Mouse (Mus musculus): Measurements from ENCODE around the gene Ndufaf4. TPM values are rescaled to one million over a fixed set of nuclear protein-coding genes. Genes with fewer than 3 reads are reported as not detected.
"Not testable (repeated sequence)": the region's sequence is repeated elsewhere in the genome, so short reads cannot be mapped to it uniquely, and the experiment has no call there.

Gene Ndufaf4
- polyA plus RNA-seq (2012; rRNA removed), result 0.86 and 1.3 TPM in 2 replicates

GRCm38 (mm10) chr4:24897851-24898515, at the start of gene Ndufaf4:
Ndufaf4 (plus strand) TSS chr4:24898083.
- H3K27ac ChIP-seq (ENCODE audit: insufficient read depth, low read depth, low read length), result peak within 1 kb of the TSS; percentile 48; the same call in 1 of the 2 replicates
- peak within 1 kb of the TSS; percentile 98 for H3K4me3 ChIP-seq (ENCODE audit: low read depth, low read length)
- TF ChIP-seq CTCF (IDR thresholded peaks at IDR 0.05; ENCODE audit: extremely low read depth, insufficient read length, insufficient replicate concordance, low read depth, low read length), result peak; percentile 91
- peak; percentile 33; the same call in 1 of the 2 replicates for TF ChIP-seq POLR2A (IDR thresholded peaks at IDR 0.05; ENCODE audit: low read depth, low read length)
- no peaks in the 10 kb centered on the region for H3K27me3 ChIP-seq (ENCODE audit: control insufficient read depth, insufficient read depth, low read length)
- H3K36me3 ChIP-seq (ENCODE audit: control insufficient read depth, insufficient read depth, low read length), result peaks cover 10% of the 10 kb centered on the region
- 0 out of 2 replicates have a peak, but pooled peaks cover 2% of the 10 kb centered on the region for H3K4me1 ChIP-seq (ENCODE audit: control insufficient read depth, insufficient read depth, insufficient read length, low read length)
- WGBS, result under 1% methylated on average over 58 of the region's 58 CpGs

DNA sequence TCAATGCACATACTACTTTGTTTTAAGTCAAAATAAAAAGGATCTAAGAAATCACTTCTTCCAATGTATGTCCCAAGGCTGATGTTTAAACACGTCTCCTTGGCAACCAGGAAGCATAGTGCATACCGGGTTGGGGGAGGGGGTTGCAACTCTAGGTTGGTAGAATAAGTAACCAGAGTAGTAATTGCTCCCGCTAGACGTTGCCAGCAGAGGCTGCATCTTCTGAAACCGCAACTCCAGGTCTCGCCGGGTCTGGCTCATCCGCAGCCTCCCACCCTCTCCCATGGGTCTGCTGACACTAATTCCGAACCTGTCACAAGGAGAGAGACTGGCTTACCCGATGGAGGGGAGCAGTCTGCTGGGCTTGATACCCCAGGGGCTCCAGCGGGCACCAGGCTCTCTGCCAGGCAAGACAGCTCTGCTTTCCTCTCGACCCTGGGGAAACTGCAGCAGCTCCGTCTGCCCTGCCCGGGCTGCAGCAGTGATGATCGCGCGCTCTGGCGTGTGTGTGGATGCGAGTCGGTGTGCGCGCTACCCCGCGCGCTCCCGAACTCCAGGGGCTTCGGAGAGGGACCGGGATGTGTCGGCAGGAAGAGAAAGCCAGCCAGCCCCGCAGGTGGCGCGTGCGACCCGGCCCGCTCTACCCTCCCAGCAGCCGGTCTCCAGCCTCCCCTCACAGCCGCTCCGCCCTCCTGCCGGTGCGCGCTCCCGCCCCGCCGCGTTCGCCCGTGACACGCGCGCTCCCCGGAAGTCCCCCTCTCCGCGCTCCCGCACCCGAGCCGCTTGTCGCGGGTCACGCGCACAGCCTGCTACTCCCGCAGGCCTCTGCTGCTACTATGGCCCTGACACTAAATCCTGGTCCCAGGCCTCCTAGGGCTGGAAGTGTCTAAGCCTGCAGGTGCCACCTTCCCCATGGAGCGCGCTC, 47.2 kb upstream of the Ndufaf4 start, which contains the start of gene Klhl32:
TSS of gene Klhl32 (minus strand) at position 724 of the 925 bp plus-strand sequence.
- WGBS, result under 1% methylated on average over 63 of the region's 63 CpGs

DNA sequence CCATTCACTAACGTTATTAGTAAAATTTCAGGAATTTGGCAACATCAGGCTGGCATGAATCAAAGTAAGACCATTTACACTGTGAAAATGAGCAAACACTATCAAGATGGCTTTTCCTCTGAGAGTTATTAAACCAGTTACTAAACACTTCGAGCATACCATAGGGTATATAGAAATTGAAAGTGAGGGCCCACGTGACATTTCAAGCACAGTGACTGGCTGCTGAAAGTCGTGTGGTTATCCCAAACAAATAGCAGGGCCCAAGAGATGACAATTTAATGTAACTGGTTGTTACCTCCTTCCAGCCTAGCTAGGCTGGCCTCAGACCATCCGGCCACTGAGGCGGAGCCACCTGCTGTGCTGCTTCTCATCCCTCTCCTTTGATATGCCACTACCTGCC, 32.2 kb upstream of the Ndufaf4 start:
- H3K36me3 ChIP-seq (ENCODE audit: control insufficient read depth, insufficient read depth, low read length), result no peaks in the 10 kb centered on the region
- no peaks in the 10 kb centered on the region for H3K4me1 ChIP-seq (ENCODE audit: control insufficient read depth, insufficient read depth, insufficient read length, low read length)
- no peak overlapping the region for H3K4me3 ChIP-seq (ENCODE audit: low read depth, low read length)
- TF ChIP-seq CTCF (IDR thresholded peaks at IDR 0.05; ENCODE audit: extremely low read depth, insufficient read length, insufficient replicate concordance, low read depth, low read length) (no peak), POLR2A (IDR thresholded peaks at IDR 0.05; ENCODE audit: low read depth, low read length) (no peak)
- no peak overlapping the region for H3K27ac ChIP-seq (ENCODE audit: insufficient read depth, low read depth, low read length)
- H3K27me3 ChIP-seq (ENCODE audit: control insufficient read depth, insufficient read depth, low read length), result no peaks in the 10 kb centered on the region
- WGBS, result 34% methylated on average over 6 of the region's 6 CpGs

More for the DNA sequence above, 47.2 kb upstream of the Ndufaf4 start, which contains the start of gene Klhl32:
- TF ChIP-seq CTCF (IDR thresholded peaks at IDR 0.05; ENCODE audit: extremely low read depth, insufficient read length, insufficient replicate concordance, low read depth, low read length), result no peak
- Histone ChIP-seq H3K4me1 (ENCODE audit: control insufficient read depth, insufficient read depth, insufficient read length, low read length) (peaks cover 8% of the 10 kb centered on the region; the same call in 1 of the 2 replicates), H3K27me3 (ENCODE audit: control insufficient read depth, insufficient read depth, low read length) (no peaks in the 10 kb centered on the region), H3K36me3 (ENCODE audit: control insufficient read depth, insufficient read depth, low read length) (no peaks in the 10 kb centered on the region), H3K4me3 (ENCODE audit: low read depth, low read length) (peak within 1 kb of the TSS; percentile 69), H3K27ac (ENCODE audit: insufficient read depth, low read depth, low read length) (no peak within 1 kb of the TSS)

DNA sequence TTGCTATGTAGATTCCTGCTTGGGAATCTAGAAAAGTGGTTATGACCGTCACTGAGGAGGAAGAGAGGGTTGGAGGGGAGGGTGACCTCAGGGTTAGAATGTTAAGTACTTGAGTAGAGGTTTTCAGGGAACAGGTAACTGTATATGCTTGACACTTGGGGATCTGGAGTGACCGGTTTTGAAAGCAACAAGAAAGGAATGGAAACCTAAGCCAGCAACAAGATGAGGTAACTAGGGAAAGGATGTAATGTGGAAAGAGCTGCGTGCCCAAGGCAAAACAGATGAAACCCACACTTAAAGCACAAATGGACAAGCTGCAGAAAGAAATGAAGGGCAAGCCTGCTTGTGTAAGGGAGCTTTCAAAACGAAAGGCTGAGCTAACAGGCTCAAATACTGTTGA, 28.7 kb upstream of the Ndufaf4 start:
- WGBS, result 54% methylated on average over 4 of the region's 4 CpGs
- Histone ChIP-seq H3K36me3 (ENCODE audit: control insufficient read depth, insufficient read depth, low read length) (no peaks in the 10 kb centered on the region), H3K27me3 (ENCODE audit: control insufficient read depth, insufficient read depth, low read length) (no peaks in the 10 kb centered on the region; the same call in 1 of the 2 replicates), H3K4me3 (ENCODE audit: low read depth, low read length) (no peak overlapping the region), H3K27ac (ENCODE audit: insufficient read depth, low read depth, low read length) (no peak overlapping the region), H3K4me1 (ENCODE audit: control insufficient read depth, insufficient read depth, insufficient read length, low read length) (no peaks in the 10 kb centered on the region)
- TF ChIP-seq POLR2A (IDR thresholded peaks at IDR 0.05; ENCODE audit: low read depth, low read length), result no peak
- TF ChIP-seq CTCF (IDR thresholded peaks at IDR 0.05; ENCODE audit: extremely low read depth, insufficient read length, insufficient replicate concordance, low read depth, low read length), result no peak

DNA sequence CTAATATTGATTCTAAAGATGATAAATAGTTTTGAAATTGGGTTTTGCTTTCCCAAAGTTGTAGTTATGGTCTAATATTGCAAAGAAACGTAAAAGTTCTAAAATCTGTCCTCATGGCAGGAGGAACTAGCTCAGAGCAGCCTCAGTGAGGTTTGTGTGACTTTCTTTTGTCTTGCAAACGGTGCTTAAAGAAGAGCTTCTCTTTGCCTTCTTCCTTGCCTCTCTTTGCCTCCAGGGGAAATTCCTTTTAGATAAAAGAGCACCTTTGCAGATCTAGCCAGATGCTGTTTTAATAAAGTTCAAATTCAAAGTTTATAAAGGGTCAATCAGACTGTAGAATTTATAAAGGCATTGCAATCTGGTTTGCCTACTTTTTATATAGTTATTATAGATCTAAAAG, 8.5 kb upstream of the Ndufaf4 start:
- not testable (repeated sequence) for H3K4me1 ChIP-seq (ENCODE audit: control insufficient read depth, insufficient read depth, insufficient read length, low read length)

GRCm38 (mm10) chr4:24892293-24892692, 5.6 kb upstream of the Ndufaf4 start:
- not testable (repeated sequence) for H3K27ac ChIP-seq (ENCODE audit: insufficient read depth, low read depth, low read length); H3K36me3 ChIP-seq (ENCODE audit: control insufficient read depth, insufficient read depth, low read length); H3K4me3 ChIP-seq (ENCODE audit: low read depth, low read length); H3K27me3 ChIP-seq (ENCODE audit: control insufficient read depth, insufficient read depth, low read length); H3K4me1 ChIP-seq (ENCODE audit: control insufficient read depth, insufficient read depth, insufficient read length, low read length)
- 88% methylated on average over 2 of the region's 2 CpGs for WGBS

More for the DNA sequence above, 8.5 kb upstream of the Ndufaf4 start:
- H3K27ac ChIP-seq (ENCODE audit: insufficient read depth, low read depth, low read length); H3K36me3 ChIP-seq (ENCODE audit: control insufficient read depth, insufficient read depth, low read length); H3K4me3 ChIP-seq (ENCODE audit: low read depth, low read length); H3K27me3 ChIP-seq (ENCODE audit: control insufficient read depth, insufficient read depth, low read length): not testable (repeated sequence)
- WGBS, result 35% methylated on average over 2 of the region's 2 CpGs

- H3K4me1 ChIP-seq (ENCODE audit: control insufficient read depth, insufficient read depth, insufficient read length, low read length), result 0 out of 2 replicates have a peak, but pooled peaks cover 2% of the 10 kb centered on the region
- no peak for TF ChIP-seq POLR2A (IDR thresholded peaks at IDR 0.05; ENCODE audit: low read depth, low read length)
- TF ChIP-seq CTCF (IDR thresholded peaks at IDR 0.05; ENCODE audit: extremely low read depth, insufficient read length, insufficient replicate concordance, low read depth, low read length), result no peak
- H3K4me3 ChIP-seq (ENCODE audit: low read depth, low read length), result no peak overlapping the region
- WGBS, result 47% methylated on average over 4 of the region's 4 CpGs
- no peak overlapping the region for H3K27ac ChIP-seq (ENCODE audit: insufficient read depth, low read depth, low read length)
- no peaks in the 10 kb centered on the region for H3K36me3 ChIP-seq (ENCODE audit: control insufficient read depth, insufficient read depth, low read length)
- H3K27me3 ChIP-seq (ENCODE audit: control insufficient read depth, insufficient read depth, low read length), result no peaks in the 10 kb centered on the region
Measured at GRCm38 (mm10) chr4:24894625-24895024, 3.3 kb upstream of the Ndufaf4 start.
